Mouse (Mus musculus) cerebellum, adult 18-20 months (tissue): ENCODE measurements around the gene Zfpm1.

Experiments
- DNase-seq, 2 experiments: peaks; one replicate each; pipeline ENCODE4 v3.0.0; 2021

Zfpm1 gene

DNA sequence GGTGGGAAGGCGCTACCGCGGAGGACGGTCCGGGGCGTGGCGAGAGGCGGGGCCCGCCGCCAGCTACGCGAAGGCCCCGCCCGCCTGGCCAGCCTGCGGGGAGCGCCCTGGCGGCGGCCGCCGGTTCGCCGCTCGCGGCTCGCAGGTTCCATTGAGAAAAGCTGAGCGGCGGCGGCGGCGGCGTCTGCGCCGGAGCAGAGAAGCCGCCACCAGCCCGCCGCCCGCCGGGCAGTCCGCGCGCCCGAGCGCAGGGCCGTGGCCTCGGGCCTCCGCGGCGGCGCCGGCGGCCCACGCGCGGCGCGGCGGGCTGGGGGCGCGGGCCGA lies at the start of gene Zfpm1:
Gene Zfpm1 (plus strand): TSS at position 107 of the 324 bp plus-strand sequence.
- no peak for DNase-seq

DNA sequence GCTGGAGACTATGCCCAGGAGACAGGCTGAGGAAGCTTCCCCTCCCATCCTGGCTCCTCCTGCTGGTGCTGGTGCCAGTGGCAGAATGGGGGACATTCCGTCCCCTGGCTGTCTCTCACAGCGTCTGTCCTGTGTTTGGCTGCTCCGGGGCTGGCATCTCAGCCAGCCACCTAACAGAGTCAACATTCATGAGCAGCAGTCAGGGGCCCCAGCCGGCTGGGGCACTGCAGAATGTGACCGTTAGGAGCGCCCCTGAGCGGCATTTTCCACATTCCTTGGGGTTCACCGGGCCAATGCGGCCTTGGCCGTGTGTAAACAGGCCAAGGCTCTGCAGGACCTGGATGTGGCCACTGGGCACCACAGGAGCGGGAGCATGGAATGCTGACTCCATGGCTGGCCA lies 47.9 kb upstream of the Zfpm1 start:
- DNase-seq = peak; percentile 58

DNA sequence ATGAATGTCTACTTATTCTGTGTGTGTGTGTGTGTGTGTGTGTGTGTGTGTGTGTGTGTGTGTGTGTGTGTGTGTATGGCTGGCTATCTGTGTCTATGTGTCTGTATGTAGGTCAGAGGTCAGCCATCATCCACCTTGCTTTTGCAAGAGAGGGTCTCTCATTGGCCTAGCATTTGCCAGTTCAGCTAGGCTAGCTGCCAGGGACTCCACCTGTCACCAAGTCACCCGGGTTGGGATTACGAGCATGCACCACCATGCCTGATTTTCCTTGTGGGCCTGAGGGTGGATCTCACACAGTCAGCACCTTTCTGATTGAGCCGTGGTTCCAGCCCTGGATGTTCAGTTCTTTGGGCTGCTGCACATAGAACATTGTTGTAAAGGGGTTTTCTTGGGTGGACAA lies 45.4 kb upstream of the Zfpm1 start:
- DNase-seq = no peak

DNA sequence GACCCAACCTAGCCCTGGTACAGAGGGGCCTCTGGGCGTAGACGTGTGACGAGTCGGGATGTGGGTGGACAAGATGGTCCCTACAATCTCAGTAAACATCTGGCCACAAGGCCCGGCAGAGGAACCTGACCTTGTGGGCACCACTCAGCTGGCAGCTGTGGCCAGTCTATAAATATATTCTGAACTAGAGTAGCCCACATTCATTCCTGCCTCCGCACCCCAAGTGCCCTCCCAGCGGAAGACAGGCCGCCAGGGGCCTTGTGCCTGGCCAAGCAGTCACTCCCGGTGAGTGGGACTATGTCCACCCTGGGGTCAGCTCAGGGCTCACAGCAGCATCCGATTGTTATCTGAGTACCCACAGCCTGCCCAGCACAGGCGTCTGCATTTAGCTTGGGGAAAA lies 43.7 kb upstream of the Zfpm1 start:
- no peak for DNase-seq

DNA sequence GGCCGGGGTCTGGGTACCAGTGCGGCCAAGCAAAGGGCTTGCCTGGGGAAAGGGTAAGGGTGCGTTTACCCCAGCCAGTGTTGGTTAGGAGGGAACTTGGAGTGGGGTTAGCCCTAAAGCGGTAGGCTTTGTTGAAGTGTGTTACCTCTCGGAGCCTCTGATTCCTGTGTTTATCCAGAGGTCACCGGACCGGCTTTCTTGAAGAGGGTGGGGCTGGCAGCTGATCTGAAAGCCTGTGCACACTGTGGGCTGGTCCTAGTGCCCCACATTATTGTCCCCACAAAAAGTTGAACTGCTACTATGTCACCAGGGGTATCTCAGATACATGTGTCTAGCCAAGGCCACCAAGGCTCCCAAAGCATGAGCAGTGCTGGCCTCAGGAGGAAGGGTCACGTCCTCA lies 43.2 kb upstream of the Zfpm1 start:
- no peak for DNase-seq

DNA sequence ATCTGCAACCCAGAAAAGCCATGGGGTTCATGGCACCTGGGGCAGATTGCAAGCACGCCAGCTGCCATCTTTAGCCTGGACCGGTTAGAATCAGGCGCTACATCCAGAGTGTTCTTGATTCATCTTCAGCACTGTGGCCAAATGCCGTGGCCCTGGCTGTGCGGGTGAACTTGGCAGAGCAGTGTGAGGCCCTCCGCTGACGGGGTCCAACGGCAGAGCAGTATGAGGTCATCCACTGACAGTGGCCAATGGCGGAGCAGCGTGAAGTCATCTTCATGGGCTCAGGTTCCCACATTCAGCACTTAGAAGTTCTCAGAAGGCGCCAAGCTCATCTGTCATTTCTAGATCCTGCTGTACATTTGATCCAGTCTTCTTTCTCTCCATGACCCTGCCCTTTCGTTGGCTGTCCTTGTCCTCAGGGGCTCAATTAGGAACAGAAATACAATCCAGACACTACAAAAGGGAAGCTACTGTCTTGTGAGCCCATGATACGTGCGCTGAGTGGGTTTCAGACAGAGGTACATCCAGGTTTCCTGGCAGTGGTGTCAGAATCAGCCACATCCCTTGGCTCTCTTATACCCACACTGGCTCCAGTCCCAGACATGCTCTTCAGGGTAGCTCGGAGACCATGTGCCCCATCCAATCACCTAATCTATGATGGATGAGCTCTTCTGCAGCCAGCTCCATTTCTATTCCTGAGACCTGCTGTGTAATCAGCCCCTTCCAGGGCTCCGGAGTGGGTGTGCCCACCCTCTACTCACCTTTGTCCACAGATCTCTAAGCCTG lies 41.5 kb upstream of the Zfpm1 start:
- peak in 1 of 2 experiments; percentile 27 for DNase-seq

DNA sequence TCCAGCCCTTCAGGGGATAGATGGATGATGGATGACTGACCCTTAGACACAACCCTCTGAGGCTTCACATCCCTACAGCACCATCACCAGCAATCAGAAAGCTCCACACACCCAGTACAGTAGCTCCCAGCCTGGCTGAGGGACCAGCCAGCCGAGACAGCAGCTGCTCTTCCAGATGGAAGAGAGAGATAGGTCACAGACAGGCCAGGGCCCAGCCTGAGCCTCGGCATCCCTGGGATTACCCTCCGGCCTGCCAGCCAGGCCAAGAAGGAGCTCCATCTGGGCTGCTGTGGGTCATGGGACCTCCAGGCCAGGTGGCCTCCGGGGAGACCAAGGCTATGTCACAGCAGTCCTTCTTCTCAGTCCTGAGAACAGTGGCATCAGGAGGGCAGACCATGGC lies 38.6 kb upstream of the Zfpm1 start:
- DNase-seq = no peak

DNA sequence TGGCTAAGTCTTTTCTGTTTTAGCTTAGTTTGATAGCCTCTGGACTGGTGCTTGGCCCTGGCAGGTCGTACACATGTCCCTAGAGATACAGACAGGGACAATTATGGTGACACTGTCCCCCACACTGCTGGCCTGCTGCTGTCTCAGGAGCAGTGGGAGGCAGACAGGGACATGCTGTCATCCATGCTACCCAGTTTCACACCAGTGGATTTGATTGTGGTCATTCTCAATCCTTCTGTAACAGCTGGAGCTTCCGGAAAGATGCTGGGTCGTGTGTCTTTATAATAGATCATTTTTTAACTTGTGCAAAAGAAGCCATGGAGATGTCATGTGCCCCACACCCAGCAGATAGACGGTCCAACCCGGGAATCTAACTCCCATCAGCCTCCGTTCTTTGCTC lies 36.8 kb upstream of the Zfpm1 start:
- DNase-seq = no peak

DNA sequence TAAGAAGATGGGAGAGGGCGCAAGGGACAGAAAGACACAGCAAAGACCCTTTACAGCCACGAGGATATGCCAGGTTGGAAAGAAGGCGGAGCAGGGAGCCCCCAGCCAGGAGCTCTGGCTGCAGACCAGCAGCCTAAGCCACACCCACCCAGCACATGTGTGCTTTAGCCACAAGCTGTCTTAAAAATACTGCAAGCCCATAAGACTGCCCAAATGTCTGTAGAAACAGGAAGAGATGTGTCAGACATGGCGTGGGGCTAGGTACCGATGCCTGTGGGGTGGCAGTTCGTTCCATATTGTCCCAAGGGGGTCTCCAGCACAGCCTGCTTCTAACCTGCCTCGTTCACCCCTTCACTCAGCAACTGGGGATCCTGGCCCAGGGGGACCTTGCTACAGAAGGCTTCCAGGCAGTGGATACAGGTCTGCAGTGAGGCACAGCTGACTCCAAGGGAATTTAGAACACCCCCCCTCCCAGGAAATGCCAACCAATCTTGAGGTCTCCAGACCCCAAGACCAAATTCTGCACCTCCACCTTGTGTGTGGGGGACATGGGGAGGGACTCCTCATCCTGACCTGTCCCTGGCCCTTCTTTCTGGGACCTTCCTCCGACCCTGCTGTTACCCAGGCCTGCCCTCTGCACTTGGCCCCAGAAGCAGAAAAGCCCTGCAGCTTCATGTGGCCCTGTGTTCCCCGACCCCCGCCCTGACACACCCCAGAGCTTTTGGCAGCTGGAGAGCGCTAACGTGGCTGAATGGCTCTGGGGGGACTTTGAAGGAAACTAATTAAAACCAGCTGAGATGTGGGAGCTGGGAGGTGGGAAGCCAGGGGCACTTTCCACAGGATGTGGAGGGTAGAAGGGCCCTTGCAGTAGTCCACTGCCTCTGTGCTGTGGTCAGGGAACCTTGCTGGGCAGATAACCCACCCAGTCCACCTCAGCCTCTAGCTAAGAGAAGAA lies 35.4 kb upstream of the Zfpm1 start:
- DNase-seq = no peak

DNA sequence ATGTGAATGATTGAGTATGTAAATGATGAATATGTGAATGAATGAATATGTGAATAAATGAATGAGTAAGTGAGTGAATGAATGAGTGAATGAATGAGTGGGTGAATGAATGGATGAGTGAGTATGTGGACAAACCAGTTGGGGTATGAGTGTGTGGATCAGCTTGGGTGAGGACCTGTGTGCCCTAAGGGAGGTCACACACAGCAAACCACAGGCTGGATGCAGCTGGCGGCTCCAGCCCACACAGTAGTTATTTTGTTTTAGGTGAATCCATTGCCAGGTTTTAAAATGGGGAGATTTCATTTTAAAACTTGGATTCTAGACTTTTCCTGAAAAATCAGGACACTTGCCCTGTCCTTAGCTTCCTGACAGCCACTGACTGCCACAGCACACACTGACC lies 30.2 kb upstream of the Zfpm1 start:
- no peak for DNase-seq

DNA sequence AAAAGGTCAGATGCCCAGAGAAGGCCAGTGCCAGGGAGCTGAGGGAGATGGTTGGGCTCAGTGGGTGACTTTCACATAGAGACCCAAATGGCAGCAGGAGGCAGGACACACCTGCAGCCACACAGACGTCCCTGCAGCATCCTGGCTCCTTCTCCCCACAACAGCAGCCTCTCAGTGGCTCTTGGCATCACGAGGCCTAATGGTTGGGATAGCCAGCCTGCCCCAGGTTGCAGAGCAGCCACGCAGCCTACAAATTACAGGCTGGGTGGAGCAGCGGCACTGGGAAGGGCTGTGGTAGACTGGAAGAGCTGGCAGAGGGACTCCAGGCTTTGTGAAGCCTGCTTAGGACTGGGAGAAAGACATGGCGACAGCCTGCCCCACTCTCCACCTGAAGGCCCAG lies 29.6 kb upstream of the Zfpm1 start:
- no peak for DNase-seq

DNA sequence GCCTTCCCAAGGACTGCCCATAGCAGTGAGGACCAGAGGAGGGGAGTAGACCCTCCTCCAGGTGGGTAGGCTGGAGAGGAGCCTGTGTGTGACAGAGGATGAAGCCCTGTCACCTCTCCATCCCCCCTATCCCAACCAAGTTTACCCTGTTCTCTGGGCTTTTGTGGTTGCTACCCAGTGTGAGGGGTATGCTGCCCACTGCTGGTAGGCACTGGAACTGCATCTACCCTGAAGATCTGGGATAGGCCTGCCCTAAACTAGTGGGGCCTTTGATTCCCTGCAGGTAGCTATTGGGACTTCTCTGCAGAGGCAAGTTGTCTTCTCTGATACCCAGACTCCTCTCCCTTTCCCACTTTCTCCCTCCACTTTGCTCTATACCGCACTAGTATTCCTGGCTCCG lies 22.6 kb upstream of the Zfpm1 start:
- peak; percentile 76 to 82 for DNase-seq

DNA sequence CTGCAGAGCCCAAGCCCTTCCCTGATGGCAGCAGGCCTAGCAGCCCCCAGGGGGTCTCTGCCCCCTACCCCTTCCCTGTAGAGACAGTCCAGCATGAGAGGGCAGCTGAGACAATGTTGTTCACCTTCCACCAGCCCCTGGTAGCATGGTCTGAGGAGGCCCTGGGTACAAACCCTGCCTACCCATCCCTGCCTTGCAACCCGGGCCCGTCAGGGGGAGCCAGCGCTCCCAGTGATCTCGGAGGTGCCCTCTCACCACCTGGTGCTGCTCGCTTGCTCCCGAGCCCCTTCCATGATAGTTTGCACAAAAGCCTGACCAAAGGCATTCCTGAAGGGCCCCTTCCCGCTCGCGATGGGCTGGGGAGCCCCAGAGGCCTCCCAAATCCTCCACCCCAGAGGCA lies 21.2 kb upstream of the Zfpm1 start:
- no peak for DNase-seq

DNA sequence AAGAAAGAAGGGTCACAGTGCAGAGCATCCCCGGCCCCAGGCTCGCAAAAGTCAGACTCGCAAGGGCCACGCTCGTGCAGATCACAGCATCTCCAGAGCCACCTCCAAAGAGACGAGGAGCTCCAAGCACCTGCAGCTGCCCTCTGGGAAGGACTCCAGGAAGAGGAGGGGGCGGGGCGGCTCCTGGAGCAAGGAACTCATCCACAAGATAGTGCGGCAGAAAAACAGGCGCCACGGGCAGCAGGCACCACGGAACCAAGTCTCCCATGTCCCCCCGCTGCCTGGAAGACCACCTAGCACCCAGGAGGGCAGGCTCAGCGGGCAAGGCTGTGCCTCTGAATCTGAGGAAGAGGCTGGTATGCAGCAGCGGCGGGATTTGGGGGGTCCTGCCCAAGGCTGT lies 19.1 kb upstream of the Zfpm1 start:
- peak; percentile 40 to 45 for DNase-seq

DNA sequence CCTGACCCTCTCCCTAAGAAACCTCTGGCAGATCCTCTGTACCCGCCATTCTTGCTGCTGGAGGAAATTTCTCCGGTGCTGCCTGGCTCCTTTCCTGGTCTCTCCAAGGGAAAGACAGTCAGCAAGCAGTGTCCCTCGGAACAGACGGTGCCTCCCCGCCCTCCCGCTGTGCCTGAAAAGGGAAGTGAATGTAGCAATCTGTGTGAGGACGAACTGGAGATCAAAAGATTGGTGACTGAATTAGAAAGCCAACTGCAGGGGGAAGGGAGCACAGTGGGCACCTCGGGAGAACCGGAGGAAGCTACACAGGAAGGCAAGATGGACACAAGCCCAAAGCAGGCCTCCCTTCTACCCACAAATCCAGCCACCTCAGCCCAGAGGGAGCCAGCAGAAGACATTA lies 17.7 kb upstream of the Zfpm1 start:
- DNase-seq = peak; percentile 86 to 88

DNA sequence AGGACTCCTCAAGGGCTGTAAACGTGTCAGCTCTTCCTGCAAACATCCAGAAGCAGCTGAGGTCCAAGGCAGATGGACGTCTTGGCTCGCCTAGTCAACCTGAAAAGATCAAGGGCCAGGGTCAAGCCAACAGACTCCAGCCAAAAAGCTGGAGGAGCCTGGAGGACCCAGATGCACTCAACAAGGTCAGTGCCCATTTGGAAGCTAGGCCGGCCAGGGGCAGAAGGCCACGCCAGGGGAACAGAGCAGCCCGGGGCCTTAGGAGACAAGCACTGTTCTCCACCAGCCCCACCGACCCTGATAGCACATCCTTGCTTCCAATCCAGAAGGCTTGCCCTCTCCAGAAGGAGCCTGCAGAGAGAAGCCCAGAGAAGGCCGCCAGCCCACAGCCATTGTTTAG lies 16.4 kb upstream of the Zfpm1 start:
- peak in 1 of 2 experiments; percentile 4 for DNase-seq

DNA sequence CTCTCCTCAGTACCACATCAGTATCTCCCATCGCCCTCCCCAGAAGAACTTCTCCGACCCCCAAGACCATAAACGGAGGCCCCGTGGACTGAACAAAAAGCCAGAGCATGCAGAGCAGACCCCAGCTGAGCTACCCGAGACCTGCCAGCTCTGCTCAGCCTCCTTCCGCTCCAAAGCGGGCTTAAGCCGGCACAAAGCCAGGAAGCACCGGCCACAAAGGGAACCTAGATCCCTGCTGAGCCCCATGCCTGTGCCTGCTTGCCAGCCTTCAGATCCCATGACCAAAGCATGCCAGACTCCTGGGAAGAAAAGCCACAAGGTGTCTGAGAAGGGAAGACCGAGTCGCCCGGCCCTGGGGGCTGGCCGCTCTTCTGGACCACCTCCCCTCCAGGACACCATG lies 15.1 kb upstream of the Zfpm1 start:
- peak; percentile 41 to 50 for DNase-seq

DNA sequence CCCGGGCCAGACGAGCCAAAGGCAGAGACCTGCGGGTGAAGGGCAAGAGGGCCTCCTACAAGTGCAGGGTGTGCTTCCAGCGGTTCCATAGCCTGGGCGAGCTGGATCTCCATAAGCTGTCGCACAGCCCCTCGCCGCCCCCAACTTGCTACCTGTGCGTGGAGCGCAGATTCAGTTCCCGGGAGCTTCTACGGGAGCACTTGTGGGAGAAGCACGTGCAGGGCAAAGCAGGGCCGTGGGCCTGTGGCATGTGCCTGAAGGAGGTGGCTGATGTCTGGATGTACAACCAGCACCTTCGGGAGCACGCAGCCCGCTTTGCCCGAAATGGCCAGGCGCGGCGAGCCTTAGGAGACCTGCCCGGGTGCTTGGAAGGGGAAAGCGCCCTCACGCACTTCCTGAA lies 13.1 kb upstream of the Zfpm1 start:
- DNase-seq = no peak

DNA sequence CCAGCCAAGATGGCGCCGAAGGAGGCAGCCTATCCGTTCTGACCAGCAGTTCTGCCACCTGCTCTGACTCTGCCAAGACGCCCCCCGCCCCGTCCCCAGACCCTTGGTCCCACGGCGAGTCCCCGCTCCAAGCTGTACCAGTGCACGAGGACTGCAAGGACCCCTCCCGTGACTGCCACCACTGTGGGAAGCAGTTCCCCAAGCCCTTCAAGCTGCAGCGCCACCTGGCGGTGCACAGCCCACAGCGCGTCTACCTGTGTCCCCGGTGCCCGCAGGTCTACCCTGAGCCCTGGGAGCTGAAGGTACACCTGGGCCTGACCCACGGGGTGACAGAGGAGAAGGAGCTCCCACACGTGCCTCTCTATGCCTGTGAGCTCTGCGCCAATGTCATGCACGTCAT lies 12.5 kb upstream of the Zfpm1 start:
- DNase-seq = peak; percentile 86 to 92

DNA sequence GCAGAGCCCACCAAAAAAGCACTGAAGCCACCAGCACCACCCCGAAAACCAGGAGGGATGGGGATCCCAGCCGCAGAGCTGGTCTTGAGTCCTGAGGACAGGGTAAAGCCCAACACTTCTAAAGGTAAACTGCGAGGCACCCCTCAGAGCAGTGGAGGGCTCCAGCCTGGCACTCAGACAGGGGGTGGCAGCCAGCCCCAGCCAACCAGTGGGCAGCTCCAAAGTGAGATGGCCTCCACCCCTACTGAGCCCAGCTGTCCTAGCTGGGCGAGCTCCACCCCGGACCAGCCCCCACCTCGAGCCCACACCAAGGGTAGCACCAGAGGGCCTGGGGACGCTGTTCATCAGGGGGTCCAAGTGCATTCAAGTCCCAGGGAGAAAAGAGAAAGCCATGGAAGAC lies 11.4 kb upstream of the Zfpm1 start:
- DNase-seq = peak in 1 of 2 experiments; percentile 8

DNA sequence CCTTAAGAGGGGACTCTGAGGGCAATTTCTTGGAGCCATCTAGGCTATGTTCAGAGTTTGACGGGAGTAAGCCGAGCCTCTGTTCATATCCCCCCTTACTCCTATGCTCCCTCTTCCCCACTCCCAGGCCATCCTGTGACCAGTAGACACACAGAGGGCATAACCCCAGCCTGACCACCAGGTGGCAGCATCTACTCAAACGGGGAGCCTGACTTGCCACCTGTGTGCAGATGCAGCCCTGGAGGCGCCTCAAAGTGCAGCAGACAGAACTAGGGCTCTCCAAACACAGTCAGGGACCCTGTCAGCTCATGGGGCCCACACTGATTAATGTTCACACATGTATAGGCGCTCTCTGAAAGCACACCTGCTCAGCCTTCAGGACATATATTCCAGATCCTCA lies 8.8 kb upstream of the Zfpm1 start:
- peak; percentile 83 for DNase-seq

DNA sequence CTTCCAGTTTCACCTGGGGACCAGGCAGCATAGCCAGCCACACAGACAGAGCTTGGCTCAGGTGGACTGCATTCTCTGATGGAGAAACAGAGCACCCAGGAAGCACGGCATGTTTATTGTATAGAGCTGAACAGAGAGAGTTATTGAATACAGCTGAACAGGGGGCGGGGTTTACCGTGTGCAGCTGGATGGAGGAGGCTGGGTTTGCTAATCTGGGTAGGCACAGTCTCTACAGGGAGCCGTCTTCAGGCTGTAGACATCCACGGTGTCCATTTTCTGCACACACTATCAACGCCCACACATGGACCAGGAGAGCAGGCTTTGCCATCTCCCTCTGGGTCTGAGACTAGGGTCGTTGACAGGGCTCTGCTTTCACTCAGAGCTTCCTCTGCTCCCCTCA lies 8.1 kb upstream of the Zfpm1 start:
- DNase-seq = no peak

DNA sequence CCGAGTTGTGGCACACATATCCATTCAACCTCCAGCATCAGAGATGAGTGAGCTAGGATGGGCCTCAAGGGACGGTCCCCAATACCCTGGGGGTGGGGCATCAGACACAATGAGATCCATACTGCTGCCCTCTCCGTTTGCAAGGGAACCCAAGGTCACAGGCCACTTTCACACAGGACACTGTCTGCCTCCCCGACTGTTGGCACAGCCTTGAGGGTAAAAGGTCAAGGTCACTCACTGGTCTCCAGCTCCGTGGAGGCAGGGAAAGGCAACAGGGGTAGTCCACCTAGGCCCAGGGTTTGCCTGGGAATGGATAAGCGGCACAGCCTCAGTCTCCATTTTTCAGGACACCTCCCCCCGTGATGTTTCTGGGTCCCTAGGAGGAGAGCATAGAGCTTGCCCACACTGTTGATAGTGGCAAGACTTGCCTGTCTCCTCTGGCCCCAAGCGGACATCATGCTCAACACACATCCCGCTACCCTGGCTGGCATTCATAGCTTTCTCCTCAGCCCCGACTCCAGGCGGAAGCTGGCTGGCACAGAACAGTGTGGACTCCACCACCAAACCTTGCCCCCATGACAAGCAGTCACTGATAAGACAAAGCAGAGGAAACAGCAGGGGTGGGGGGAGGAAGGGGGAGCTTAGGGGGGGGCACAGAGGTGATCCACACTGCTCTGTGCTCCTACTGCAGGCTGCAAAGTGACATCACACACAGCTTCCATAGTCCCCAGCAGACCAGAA lies 7.1 kb upstream of the Zfpm1 start:
- no peak for DNase-seq

DNA sequence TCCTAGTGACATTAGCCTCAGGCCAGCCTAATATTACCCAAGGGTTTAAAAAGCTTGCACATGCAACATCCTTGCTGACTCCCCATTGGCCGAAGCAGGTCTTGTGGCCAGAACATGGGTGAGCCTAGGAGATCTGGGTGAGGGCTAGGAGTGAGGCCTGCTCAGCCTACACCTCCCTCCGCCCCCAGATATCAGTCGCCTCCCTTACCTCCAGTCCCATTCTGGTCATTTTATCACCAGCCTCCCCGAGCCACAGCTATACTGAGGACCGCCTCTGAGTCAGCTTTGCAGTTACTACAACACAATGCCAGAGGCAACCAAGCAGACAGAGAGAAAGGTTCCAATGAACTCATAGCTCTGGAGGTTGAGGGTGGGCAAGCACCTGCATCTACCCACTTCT lies 5.6 kb upstream of the Zfpm1 start:
- no peak for DNase-seq
